Mouse (Mus musculus): ENCODE data around the gene 6330409D20Rik. TPM values are rescaled to one million over a fixed set of nuclear protein-coding genes. Genes with fewer than 3 reads are reported as not detected.

The 6330409D20Rik gene
- total and polyA plus RNA-seq, 2 experiments from 2014 or later: 3.7 to 3.8 TPM

DNA sequence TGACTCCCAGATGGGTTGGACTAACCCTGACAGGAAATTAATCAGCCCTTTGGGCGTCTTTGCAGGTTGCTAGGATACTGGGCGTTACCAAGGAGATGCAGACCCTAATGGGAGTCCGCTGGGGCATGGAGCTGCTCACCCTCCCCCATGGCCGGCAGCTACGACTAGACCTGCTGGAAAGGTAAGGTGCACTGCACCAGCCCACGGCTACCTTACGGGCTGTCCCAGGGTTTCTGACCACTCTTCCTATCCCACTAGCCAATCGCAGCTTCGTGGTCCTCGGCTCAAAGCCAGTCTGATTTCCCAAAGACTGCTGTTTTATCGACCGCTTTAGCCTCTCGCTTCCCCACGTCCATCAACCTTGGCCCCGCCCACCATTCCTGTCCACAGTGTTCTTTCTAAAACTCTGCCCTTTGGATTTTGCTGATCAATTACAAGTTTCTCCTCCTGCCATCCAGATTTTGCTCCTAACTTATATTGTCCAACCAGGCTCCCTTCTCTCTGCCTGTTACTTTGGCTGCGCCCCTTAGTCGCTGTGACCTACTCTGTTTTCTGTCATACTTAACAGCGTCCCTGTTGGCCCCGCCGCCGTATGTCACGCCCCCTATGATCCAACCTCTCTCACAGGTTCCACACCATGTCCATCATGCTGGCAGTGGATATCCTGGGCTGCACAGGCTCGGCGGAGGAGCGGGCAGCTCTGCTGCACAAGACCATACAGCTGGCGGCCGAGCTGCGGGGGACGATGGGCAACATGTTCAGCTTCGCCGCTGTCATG is 10.3 kb upstream of the 6330409D20Rik start:
- Histone ChIP-seq H3K36me3 (ENCODE audit: insufficient read depth, low read length) (peaks cover 60% of the 10 kb centered on the region), H3K9ac (replicated peaks; ENCODE audit: low read length, poor library complexity, severe bottlenecking) (0 out of 2 replicates have a peak overlapping the region, but pooled peaks have one; percentile 14), H3K4me1 (ENCODE audit: insufficient read depth, low read length) (0 out of 2 replicates have a peak, but pooled peaks cover 4% of the 10 kb centered on the region), H3K27ac (ENCODE audit: low read depth, low read length) (no peak overlapping the region), H3K4me2 (ENCODE audit: low read depth, low read length, poor library complexity, severe bottlenecking) (peak overlapping the region; percentile 16), H3K4me3 (ENCODE audit: low read depth, low read length) (0 out of 2 replicates have a peak overlapping the region, but pooled peaks have one; percentile 6), H3K27me3 (ENCODE audit: insufficient read depth, low read length) (no peaks in the 10 kb centered on the region), H3K9me3 (ENCODE audit: low read length) (no peaks in the 10 kb centered on the region)
- WGBS: 14% methylated on average over 31 of the region's 31 CpGs
- TF ChIP-seq CTCF (IDR thresholded peaks at IDR 0.05): no peak
- ATAC-seq (ENCODE audit: low FRiP score) (peak; percentile 56), DNase-seq (ENCODE audit: low spot score) (peak; percentile 62)

DNA sequence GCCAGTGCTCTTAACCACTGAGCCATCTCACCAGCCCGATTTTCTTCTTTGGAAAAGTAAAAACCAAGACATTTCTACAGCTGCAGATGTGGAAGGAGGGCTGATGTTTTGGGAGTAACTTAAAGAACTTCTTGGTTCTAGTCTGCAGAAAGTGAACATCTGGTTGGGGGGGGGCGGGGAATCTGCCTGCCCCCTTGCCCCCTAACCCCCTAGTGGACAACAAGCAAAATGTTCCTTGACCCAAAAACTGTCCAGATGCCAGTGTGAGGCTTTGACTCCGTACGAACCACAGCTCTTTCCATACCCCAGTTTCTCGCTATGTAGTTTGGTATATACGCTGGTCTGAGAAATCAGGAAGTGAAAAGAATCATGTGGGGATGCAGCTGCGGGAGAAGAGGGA is 9.4 kb upstream of the 6330409D20Rik start:
- H3K36me3 ChIP-seq (ENCODE audit: insufficient read depth, low read length): peaks cover 69% of the 10 kb centered on the region
- H3K27ac ChIP-seq (ENCODE audit: low read depth, low read length): no peak overlapping the region
- H3K9me3 ChIP-seq (ENCODE audit: low read length): no peaks in the 10 kb centered on the region
- no peak overlapping the region for H3K4me2 ChIP-seq (ENCODE audit: low read depth, low read length, poor library complexity, severe bottlenecking)
- DNase-seq (ENCODE audit: low spot score) (no peak), ATAC-seq (ENCODE audit: low FRiP score) (no peak)
- 0 out of 2 replicates have a peak, but pooled peaks cover 4% of the 10 kb centered on the region for H3K4me1 ChIP-seq (ENCODE audit: insufficient read depth, low read length)
- peak; percentile 27 for TF ChIP-seq CTCF (IDR thresholded peaks at IDR 0.05)
- H3K27me3 ChIP-seq (ENCODE audit: insufficient read depth, low read length): no peaks in the 10 kb centered on the region
- no peak overlapping the region for H3K4me3 ChIP-seq (ENCODE audit: low read depth, low read length)
- 72% methylated on average over 7 of the region's 7 CpGs for WGBS
- H3K9ac ChIP-seq (replicated peaks; ENCODE audit: low read length, poor library complexity, severe bottlenecking): no peak overlapping the region

- WGBS: 90% methylated on average over 16 of the region's 16 CpGs
- TF ChIP-seq CTCF (IDR thresholded peaks at IDR 0.05): no peak
- Histone ChIP-seq H3K27me3 (ENCODE audit: insufficient read depth, low read length) (no peaks in the 10 kb centered on the region), H3K4me3 (ENCODE audit: low read depth, low read length) (no peak overlapping the region), H3K9ac (replicated peaks; ENCODE audit: low read length, poor library complexity, severe bottlenecking) (no peak overlapping the region), H3K4me1 (ENCODE audit: insufficient read depth, low read length) (0 out of 2 replicates have a peak, but pooled peaks cover 4% of the 10 kb centered on the region), H3K27ac (ENCODE audit: low read depth, low read length) (no peak overlapping the region), H3K9me3 (ENCODE audit: low read length) (no peaks in the 10 kb centered on the region), H3K4me2 (ENCODE audit: low read depth, low read length, poor library complexity, severe bottlenecking) (no peak overlapping the region), H3K36me3 (ENCODE audit: insufficient read depth, low read length) (peaks cover 68% of the 10 kb centered on the region)
- DNase-seq (ENCODE audit: low spot score): no peak
- ATAC-seq (ENCODE audit: low FRiP score): no peak
These were observed 8.3 kb upstream of the 6330409D20Rik start for GRCm38 (mm10) chr2:32749082-32749481.

- H3K4me2 ChIP-seq (ENCODE audit: low read depth, low read length, poor library complexity, severe bottlenecking): no peak overlapping the region
- no peak overlapping the region for H3K4me3 ChIP-seq (ENCODE audit: low read depth, low read length)
- peak overlapping the region; percentile 24; the same call in 1 of the 2 replicates for H3K9ac ChIP-seq (replicated peaks; ENCODE audit: low read length, poor library complexity, severe bottlenecking)
- no peaks in the 10 kb centered on the region for H3K9me3 ChIP-seq (ENCODE audit: low read length)
- peaks cover 8% of the 10 kb centered on the region; the same call in 1 of the 2 replicates for H3K4me1 ChIP-seq (ENCODE audit: insufficient read depth, low read length)
- no peak for TF ChIP-seq CTCF (IDR thresholded peaks at IDR 0.05)
- no peak for DNase-seq (ENCODE audit: low spot score)
- no peak overlapping the region for H3K27ac ChIP-seq (ENCODE audit: low read depth, low read length)
- H3K36me3 ChIP-seq (ENCODE audit: insufficient read depth, low read length): peaks cover 40% of the 10 kb centered on the region
- no peak for ATAC-seq (ENCODE audit: low FRiP score)
- 71% methylated on average over 15 of the region's 15 CpGs for WGBS
- H3K27me3 ChIP-seq (ENCODE audit: insufficient read depth, low read length): no peaks in the 10 kb centered on the region
These were observed 3.6 kb upstream of the 6330409D20Rik start for GRCm38 (mm10) chr2:32744272-32744982.

- H3K4me2 ChIP-seq (ENCODE audit: low read depth, low read length, poor library complexity, severe bottlenecking): peak overlapping the region; percentile 71
- H3K4me3 ChIP-seq (ENCODE audit: low read depth, low read length): peak overlapping the region; percentile 86
- DNase-seq (ENCODE audit: low spot score) (peak; percentile 90), ATAC-seq (ENCODE audit: low FRiP score) (peak; percentile 91)
- H3K4me1 ChIP-seq (ENCODE audit: insufficient read depth, low read length): peaks cover 8% of the 10 kb centered on the region; the same call in 1 of the 2 replicates
- peaks cover 26% of the 10 kb centered on the region for H3K36me3 ChIP-seq (ENCODE audit: insufficient read depth, low read length)
- H3K9me3 ChIP-seq (ENCODE audit: low read length): no peaks in the 10 kb centered on the region
- WGBS: 11% methylated on average over 18 of the region's 18 CpGs
- H3K27me3 ChIP-seq (ENCODE audit: insufficient read depth, low read length): no peaks in the 10 kb centered on the region
- TF ChIP-seq CTCF (IDR thresholded peaks at IDR 0.05): no peak
- H3K9ac ChIP-seq (replicated peaks; ENCODE audit: low read length, poor library complexity, severe bottlenecking): peak overlapping the region; percentile 97
- H3K27ac ChIP-seq (ENCODE audit: low read depth, low read length): peak overlapping the region; percentile 93
These were observed 1.3 kb upstream of the 6330409D20Rik start for GRCm38 (mm10) chr2:32742173-32742531.
